Mouse (Mus musculus) myocyte (in vitro differentiated cells): ENCODE measurements around the gene Cyb5r1. TPM values are rescaled to one million over a fixed set of nuclear protein-coding genes. Genes with fewer than 3 reads are reported as not detected.
A peak's percentile ranks its signal among the peaks of the same experiment; 100 is the strongest.

Experiments used
- H3K27me3 ChIP-seq: one replicate; pipeline ENCODE4 v1.6.1; 2011; ENCODE audit not compliant: control insufficient read depth, insufficient read depth, insufficient read length
- H3K36me3 ChIP-seq: one replicate; pipeline ENCODE4 v1.6.1; 2011; ENCODE audit not compliant: control insufficient read depth, insufficient read depth
- H3K4me2 ChIP-seq: one replicate; pipeline ENCODE4 v1.6.1; 2011; ENCODE audit warnings: low read depth, control low read depth
- H3K4me3 ChIP-seq: one replicate; pipeline ENCODE4 v1.5.1; 2011; ENCODE audit warnings: mild to moderate bottlenecking, control low read depth, moderate library complexity
- H3K79me2 ChIP-seq: one replicate; pipeline ENCODE4 v1.6.1; 2011; ENCODE audit not compliant: control insufficient read depth, insufficient read depth
- H3ac ChIP-seq: one replicate; pipeline ENCODE4 v1.6.1; 2011; ENCODE audit not compliant: control insufficient read depth, insufficient read length
- CEBPB ChIP-seq: IDR thresholded peaks from 2 replicates; pipeline ENCODE4 v1.6.1; 2011; ENCODE audit warnings: mild to moderate bottlenecking, moderate library complexity; ENCODE audit not compliant: poor library complexity, insufficient read depth, severe bottlenecking
- E2F4 ChIP-seq: IDR thresholded peaks from one replicate; pipeline ENCODE4 v1.6.1; 2011; ENCODE audit warnings: mild to moderate bottlenecking, control low read depth, moderate library complexity; ENCODE audit not compliant: insufficient read depth
- MAX ChIP-seq: IDR thresholded peaks from one replicate; pipeline ENCODE4 v1.6.1; 2011; ENCODE audit warnings: low read depth, mild to moderate bottlenecking, control low read depth
- MYOD1 ChIP-seq, 3 experiments: IDR thresholded peaks; one replicate each; pipeline ENCODE4 v1.6.1; 2011; ENCODE audit warnings: control low read depth in 2 of 3, low read depth in 2 of 3, mild to moderate bottlenecking in 2 of 3, moderate library complexity in 1 of 3; ENCODE audit not compliant: insufficient read length in 2 of 3, control insufficient read depth in 1 of 3
- MYOG ChIP-seq, 3 experiments: IDR thresholded peaks; one replicate each; pipeline ENCODE4 v1.6.1; 2011; ENCODE audit warnings: control low read depth in 2 of 3, low read depth in 2 of 3, mild to moderate bottlenecking in 2 of 3; ENCODE audit not compliant: insufficient read length in 2 of 3, control insufficient read depth in 1 of 3, insufficient read depth in 1 of 3
- POLR2A ChIP-seq: IDR thresholded peaks from one replicate; pipeline ENCODE4 v1.6.1; 2011; ENCODE audit warnings: low read depth, mild to moderate bottlenecking, control low read depth, moderate library complexity; ENCODE audit not compliant: insufficient read length
- POLR2AphosphoS2 ChIP-seq: IDR thresholded peaks from one replicate; pipeline ENCODE4 v1.6.1; 2011; ENCODE audit warnings: low read depth, control low read depth; ENCODE audit not compliant: insufficient read length
- REST ChIP-seq: IDR thresholded peaks from one replicate; pipeline ENCODE4 v1.6.1; 2011; ENCODE audit warnings: mild to moderate bottlenecking, control low read depth, moderate library complexity; ENCODE audit not compliant: insufficient read depth, insufficient read length
- SRF ChIP-seq: IDR thresholded peaks from one replicate; pipeline ENCODE4 v1.6.1; 2011; ENCODE audit warnings: low read depth; ENCODE audit not compliant: control insufficient read depth, insufficient read length
- TCF12 ChIP-seq: IDR thresholded peaks from one replicate; pipeline ENCODE4 v1.6.1; 2011; ENCODE audit warnings: mild to moderate bottlenecking, control low read depth; ENCODE audit not compliant: poor library complexity, insufficient read depth, severe bottlenecking
- TCF3 ChIP-seq: IDR thresholded peaks from one replicate; pipeline ENCODE4 v1.6.1; 2011; ENCODE audit warnings: low read depth, control low read depth; ENCODE audit not compliant: insufficient read length
- USF1 ChIP-seq: IDR thresholded peaks from one replicate; pipeline ENCODE4 v1.6.1; 2011; ENCODE audit warnings: low read depth, mild to moderate bottlenecking, control low read depth, moderate library complexity
- polyA plus RNA-seq: library from polyadenylated mRNA; unstranded; fragments of >200 nt; fragmentation: generic; extraction: Trizol; gene quantifications from one replicate; pipeline ENCODE4 v1.2.1, GENCODE M21; 2012; ENCODE audit warnings: missing spikeins

The Cyb5r1 gene
- polyA plus RNA-seq, 1 experiment: 452 TPM

DNA sequence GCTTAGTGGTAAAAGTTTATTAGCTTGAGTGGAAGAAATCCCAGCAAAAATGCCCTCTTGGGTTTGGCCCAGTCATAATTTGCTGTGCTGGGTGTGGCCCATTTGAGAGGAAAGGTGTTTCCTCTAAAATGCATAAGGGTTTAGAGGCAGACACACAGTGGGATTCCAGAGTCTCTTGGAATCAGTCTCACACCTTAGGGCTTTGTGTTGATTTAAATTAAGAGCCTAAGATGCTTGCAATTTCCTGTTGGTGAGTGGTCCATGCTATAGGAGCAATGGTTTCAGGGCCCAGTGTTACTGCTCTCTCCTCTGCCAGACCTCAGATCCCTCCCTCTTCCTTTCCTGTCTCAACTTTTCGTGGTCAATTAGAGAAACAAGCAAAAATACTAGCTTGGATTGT, 13.8 kb downstream of the Cyb5r1 start:
- TF ChIP-seq TCF3 (no peak), MYOG (IDR thresholded peaks at IDR 0.05; ENCODE audit: control insufficient read depth in 1 of 3, insufficient read depth in 1 of 3, insufficient read length in 2 of 3, low read depth in 2 of 3) (no peak), POLR2AphosphoS2 (no peak), USF1 (no peak), MYOD1 (IDR thresholded peaks at IDR 0.05; ENCODE audit: control insufficient read depth in 1 of 3, insufficient read length in 2 of 3, low read depth in 2 of 3) (no peak), MAX (no peak), TCF12 (no peak), SRF (no peak), REST (no peak), E2F4 (no peak), POLR2A (no peak), CEBPB (no peak)
- no peak overlapping the region for H3ac ChIP-seq

DNA sequence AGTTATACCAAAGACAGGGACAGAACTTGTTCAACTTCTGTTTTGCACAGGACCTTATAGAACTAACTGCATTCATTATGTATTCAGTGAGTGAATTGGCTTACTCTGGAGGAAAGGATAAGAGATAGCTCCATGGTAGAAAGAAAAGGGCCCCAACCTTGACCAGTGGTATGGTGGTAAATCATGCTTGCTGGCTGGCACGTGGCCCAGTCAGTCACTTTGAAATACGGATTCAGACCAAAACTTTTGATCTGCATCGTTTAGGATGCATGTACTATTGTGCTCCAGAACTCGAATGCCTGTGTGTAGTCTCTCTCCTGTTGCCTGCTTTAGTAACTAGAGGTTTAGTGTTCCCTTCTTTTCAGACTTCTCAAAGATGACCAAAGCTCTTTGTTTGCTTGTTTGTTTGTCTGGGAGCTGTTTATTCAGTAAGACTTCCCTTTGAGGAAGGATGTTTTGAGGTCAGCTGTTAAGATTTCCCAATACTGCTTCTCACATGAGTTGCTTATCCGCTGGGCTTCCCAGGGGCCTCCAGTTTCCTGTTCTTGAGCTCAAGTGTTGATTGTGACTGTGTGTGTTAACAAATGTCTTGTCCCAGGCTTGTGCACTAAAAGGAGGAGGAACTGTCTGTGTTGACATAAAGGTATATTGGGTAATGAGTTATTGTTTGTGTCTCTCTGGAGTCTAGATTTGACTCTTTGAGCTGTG, 14.5 kb downstream of the Cyb5r1 start:
- Histone ChIP-seq H3K4me2 (peak overlapping the region; percentile 34), H3K4me3 (no peak overlapping the region), H3ac (no peak overlapping the region), H3K36me3 (peaks cover 13% of the 10 kb centered on the region), H3K79me2 (peaks cover 71% of the 10 kb centered on the region), H3K27me3 (no peaks in the 10 kb centered on the region)
- TF ChIP-seq MAX (no peak), SRF (no peak), TCF3 (no peak), MYOG (IDR thresholded peaks at IDR 0.05; ENCODE audit: control insufficient read depth in 1 of 3, insufficient read depth in 1 of 3, insufficient read length in 2 of 3, low read depth in 2 of 3) (no peak), MYOD1 (IDR thresholded peaks at IDR 0.05; ENCODE audit: control insufficient read depth in 1 of 3, insufficient read length in 2 of 3, low read depth in 2 of 3) (no peak), POLR2A (no peak), USF1 (no peak), E2F4 (no peak), REST (no peak), POLR2AphosphoS2 (no peak), CEBPB (no peak), TCF12 (no peak)

More for the DNA sequence above, 13.8 kb downstream of the Cyb5r1 start:
- Histone ChIP-seq H3K79me2 (peaks cover 71% of the 10 kb centered on the region), H3K4me2 (peak overlapping the region; percentile 34), H3K27me3 (no peaks in the 10 kb centered on the region), H3K4me3 (no peak overlapping the region), H3K36me3 (peaks cover 6% of the 10 kb centered on the region)

DNA sequence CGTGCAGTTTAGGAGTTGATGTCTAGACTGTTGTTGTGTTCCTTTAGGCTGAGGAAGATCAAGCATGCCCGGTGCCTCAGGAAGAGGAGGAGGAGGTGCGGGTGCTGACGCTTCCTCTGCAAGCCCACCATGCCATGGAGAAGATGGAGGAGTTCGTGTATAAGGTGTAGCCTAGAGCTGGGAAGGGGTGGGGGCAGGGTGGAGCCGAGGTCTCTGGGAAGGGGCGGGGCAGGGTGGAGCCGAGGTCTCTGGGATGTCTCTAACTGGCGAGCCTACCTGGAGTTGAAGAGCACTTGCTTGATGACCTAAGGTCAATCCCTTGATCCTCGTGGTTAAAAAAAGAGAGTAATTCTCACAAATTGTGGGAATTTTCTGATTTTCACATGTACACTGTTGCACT, 18.6 kb downstream of the Cyb5r1 start:
- no peak for TF ChIP-seq MYOG (IDR thresholded peaks at IDR 0.05; ENCODE audit: control insufficient read depth in 1 of 3, insufficient read depth in 1 of 3, insufficient read length in 2 of 3, low read depth in 2 of 3)
- no peak for TF ChIP-seq MAX
- TF ChIP-seq USF1: no peak
- no peak for TF ChIP-seq SRF
- TF ChIP-seq MYOD1 (IDR thresholded peaks at IDR 0.05; ENCODE audit: control insufficient read depth in 1 of 3, insufficient read length in 2 of 3, low read depth in 2 of 3): no peak
- no peak for TF ChIP-seq POLR2AphosphoS2
- no peak for TF ChIP-seq E2F4
- no peak for TF ChIP-seq TCF3
- TF ChIP-seq POLR2A: no peak
- no peak for TF ChIP-seq TCF12
- no peak for TF ChIP-seq CEBPB
- no peak for TF ChIP-seq REST
- peaks cover 48% of the 10 kb centered on the region for H3K36me3 ChIP-seq
- H3K4me3 ChIP-seq: no peak overlapping the region
- no peak overlapping the region for H3ac ChIP-seq
- H3K79me2 ChIP-seq: peaks cover 37% of the 10 kb centered on the region
- no peaks in the 10 kb centered on the region for H3K27me3 ChIP-seq
- no peak overlapping the region for H3K4me2 ChIP-seq

- no peak overlapping the region for H3K4me3 ChIP-seq
- H3K4me2 ChIP-seq: no peak overlapping the region
- no peak for TF ChIP-seq CEBPB
- no peak for TF ChIP-seq REST
- no peak for TF ChIP-seq USF1
- no peak for TF ChIP-seq TCF12
- H3K27me3 ChIP-seq: no peaks in the 10 kb centered on the region
- no peak overlapping the region for H3ac ChIP-seq
- H3K79me2 ChIP-seq: peaks cover 13% of the 10 kb centered on the region
- peaks cover 65% of the 10 kb centered on the region for H3K36me3 ChIP-seq
Measured at GRCm38 (mm10) chr1:134426289-134426688, 20.9 kb downstream of the Cyb5r1 start.

DNA sequence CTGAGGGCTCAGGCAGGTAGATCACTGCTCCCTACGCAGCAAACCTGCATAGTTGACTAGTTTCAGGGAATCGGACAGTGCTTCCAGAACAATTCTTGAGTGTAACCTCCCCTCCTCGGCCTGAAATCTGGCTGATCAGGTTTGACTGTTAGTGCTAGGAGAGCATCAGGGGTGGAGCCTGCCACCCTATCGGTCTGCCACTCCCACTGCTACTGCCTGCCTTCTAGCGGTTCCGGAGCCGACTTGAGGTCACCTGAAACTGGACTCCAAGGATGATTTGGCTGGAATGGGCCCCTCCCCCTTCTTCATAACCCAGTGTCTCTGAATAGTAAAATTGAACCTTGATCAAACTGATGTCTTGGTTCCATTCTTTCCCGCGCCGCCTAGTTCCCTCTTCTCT, 27.6 kb downstream of the Cyb5r1 start:
- Histone ChIP-seq H3K4me3 (no peak overlapping the region), H3ac (no peak overlapping the region), H3K4me2 (no peak overlapping the region), H3K27me3 (no peaks in the 10 kb centered on the region), H3K79me2 (no peaks in the 10 kb centered on the region), H3K36me3 (peaks cover 28% of the 10 kb centered on the region)
- TF ChIP-seq MYOD1 (IDR thresholded peaks at IDR 0.05; ENCODE audit: control insufficient read depth in 1 of 3, insufficient read length in 2 of 3, low read depth in 2 of 3): no peak
- TF ChIP-seq SRF: no peak
- TF ChIP-seq TCF3: no peak
- TF ChIP-seq POLR2AphosphoS2: no peak
- TF ChIP-seq REST: no peak
- no peak for TF ChIP-seq POLR2A
- TF ChIP-seq E2F4: no peak
- no peak for TF ChIP-seq TCF12
- no peak for TF ChIP-seq USF1
- TF ChIP-seq CEBPB: no peak
- no peak for TF ChIP-seq MAX
- TF ChIP-seq MYOG (IDR thresholded peaks at IDR 0.05; ENCODE audit: control insufficient read depth in 1 of 3, insufficient read depth in 1 of 3, insufficient read length in 2 of 3, low read depth in 2 of 3): no peak
